Mouse (Mus musculus) heart, adult 2 months (tissue): ENCODE measurements around the gene Vmn1r175.
"Not testable (repeated sequence)": the region's sequence is repeated elsewhere in the genome, so short reads cannot be mapped to it uniquely, and the experiment has no call there.

Experiments used
- CTCF ChIP-seq: fragments of 200-600 bp; IDR thresholded peaks from 2 replicates; pipeline ENCODE4 v1.8.1; 2022; ENCODE audit warnings: antibody characterized with exemption, mild to moderate bottlenecking, moderate library complexity
- EP300 ChIP-seq: fragments of 200-500 bp; IDR thresholded peaks from 2 replicates; pipeline ENCODE4 v1.6.1; 2011; ENCODE audit warnings: low read depth, low read length, control low read depth; ENCODE audit not compliant: insufficient read depth
- POLR2A ChIP-seq: fragments of 200-500 bp; IDR thresholded peaks from 2 replicates; pipeline ENCODE4 v1.6.1; 2011; ENCODE audit warnings: mild to moderate bottlenecking, low read depth, low read length, control low read depth; ENCODE audit not compliant: insufficient read depth

DNA sequence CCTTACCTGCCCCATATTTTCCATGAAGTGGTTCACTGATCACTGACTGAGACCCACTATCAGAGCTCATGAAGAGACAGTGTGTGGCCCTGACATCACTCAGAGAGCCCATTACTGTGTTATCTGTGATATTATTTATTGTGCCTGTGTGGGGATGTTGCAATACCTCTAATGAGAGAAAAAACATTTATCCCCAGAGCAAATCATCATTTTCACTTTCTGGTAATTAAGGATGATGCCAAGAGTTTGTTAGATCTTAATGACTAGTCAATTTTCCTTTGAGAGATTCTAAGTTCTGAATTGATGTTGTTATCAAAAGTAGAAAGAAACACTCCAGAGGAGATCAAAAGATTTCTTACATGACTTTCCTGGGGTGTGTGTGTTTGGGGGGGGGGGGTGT, at the start of gene Vmn1r175:
- TF ChIP-seq CTCF, POLR2A, EP300: not testable (repeated sequence)
